Mouse (Mus musculus) myocyte (in vitro differentiated cells): ENCODE measurements around the gene Zfp423.

Experiments used
- MAX ChIP-seq: IDR thresholded peaks from one replicate; pipeline ENCODE4 v1.6.1; 2011; ENCODE audit warnings: low read depth, mild to moderate bottlenecking, control low read depth
- POLR2A ChIP-seq: IDR thresholded peaks from one replicate; pipeline ENCODE4 v1.6.1; 2011; ENCODE audit warnings: low read depth, mild to moderate bottlenecking, control low read depth, moderate library complexity; ENCODE audit not compliant: insufficient read length
- POLR2AphosphoS2 ChIP-seq: IDR thresholded peaks from one replicate; pipeline ENCODE4 v1.6.1; 2011; ENCODE audit warnings: low read depth, control low read depth; ENCODE audit not compliant: insufficient read length
- TCF12 ChIP-seq: IDR thresholded peaks from one replicate; pipeline ENCODE4 v1.6.1; 2011; ENCODE audit warnings: mild to moderate bottlenecking, control low read depth; ENCODE audit not compliant: poor library complexity, insufficient read depth, severe bottlenecking

DNA sequence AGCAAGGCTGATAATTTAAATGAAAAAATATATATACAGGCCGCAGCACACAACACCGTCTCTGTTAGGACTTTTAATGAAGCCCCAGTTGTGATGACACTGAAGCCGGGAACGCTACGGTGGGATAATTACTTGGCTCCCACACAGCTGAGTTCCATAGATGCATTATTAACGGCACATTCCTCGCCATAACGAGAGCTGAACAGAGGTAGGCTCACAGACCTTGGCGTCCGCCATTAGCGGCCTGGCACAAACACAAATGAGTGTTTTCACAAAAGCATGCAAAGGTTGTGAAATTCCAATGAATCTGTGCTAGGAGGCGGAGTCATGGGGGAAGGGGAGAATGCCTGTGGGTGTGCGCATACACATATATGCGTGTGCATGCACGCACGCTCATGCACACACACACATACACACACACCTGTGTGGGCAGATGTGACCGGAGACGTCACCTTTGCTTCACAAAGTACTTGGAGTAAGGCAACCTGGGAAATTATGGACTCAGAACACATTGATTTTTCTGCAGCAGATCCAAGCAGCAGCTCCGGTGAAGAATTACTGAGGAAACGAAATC lies 214.2 kb downstream of the Zfp423 start:
- no peak for TF ChIP-seq POLR2AphosphoS2
- TF ChIP-seq MAX: no peak
- no peak for TF ChIP-seq POLR2A
- TF ChIP-seq TCF12: no peak
